Mouse (Mus musculus) liver, embryonic 15.5 days (tissue): ENCODE measurements around the gene Olfr1179. TPM values are rescaled to one million over a fixed set of nuclear protein-coding genes. Genes with fewer than 3 reads are reported as not detected.
"Not testable (repeated sequence)": the region's sequence is repeated elsewhere in the genome, so short reads cannot be mapped to it uniquely, and the experiment has no call there.

Experiments
- ATAC-seq: fragments of 200-750 bp; cut with Nextera tagmentation; 2 replicates; pipeline ENCODE4 v1.8.0; 2017; ENCODE audit warnings: moderate number of reproducible peaks, mild to moderate bottlenecking, moderate library complexity; ENCODE audit not compliant: insufficient read depth
- H3K27ac ChIP-seq: fragments of 300-500 bp; sonication (generic); replicated peaks from 2 replicates; pipeline ENCODE4 v1.5.1; 2015; ENCODE audit warnings: mild to moderate bottlenecking, inconsistent platforms
- H3K27me3 ChIP-seq: fragments of 300-500 bp; sonication (generic); 2 replicates; pipeline ENCODE4 v1.6.1; 2015; ENCODE audit warnings: mild to moderate bottlenecking, inconsistent platforms
- H3K36me3 ChIP-seq: fragments of 300-500 bp; sonication (generic); replicated peaks from 2 replicates; pipeline ENCODE4 v1.6.1; 2015; ENCODE audit warnings: moderate library complexity, mild to moderate bottlenecking, inconsistent platforms
- H3K4me1 ChIP-seq: fragments of 300-500 bp; sonication (generic); replicated peaks from 2 replicates; pipeline ENCODE4 v1.6.1; 2015; ENCODE audit warnings: inconsistent platforms
- H3K4me2 ChIP-seq: fragments of 300-500 bp; sonication (generic); 2 replicates; pipeline ENCODE4 v1.6.1; 2015; ENCODE audit warnings: moderate library complexity, mild to moderate bottlenecking, inconsistent platforms
- H3K4me3 ChIP-seq: fragments of 300-500 bp; sonication (generic); replicated peaks from 2 replicates; pipeline ENCODE4 v1.5.1; 2015; ENCODE audit warnings: mild to moderate bottlenecking, inconsistent platforms
- H3K9ac ChIP-seq: fragments of 300-500 bp; sonication (generic); 2 replicates; pipeline ENCODE4 v1.6.1; 2015; ENCODE audit warnings: moderate library complexity, mild to moderate bottlenecking, inconsistent platforms
- H3K9me3 ChIP-seq: fragments of 300-500 bp; sonication (generic); replicated peaks from 2 replicates; pipeline ENCODE4 v1.6.1; 2016; ENCODE audit warnings: inconsistent platforms
- WGBS: fragments of 180-500 bp; shearing (Covaris S2); methylation state at CpG from one replicate; pipeline ENCODE4 v1.1.7; 2015; ENCODE audit warnings: mixed read lengths; ENCODE audit not compliant: insufficient replicate concordance; 5-methylcytosine and 5-hydroxymethylcytosine counted together
- polyA plus RNA-seq: library from polyadenylated mRNA; unstranded; fragments of >200 nt; fragmentation: Nextera tagmentation; extraction: Ambion mirVana; gene quantifications from 2 replicates; pipeline ENCODE4 v1.2.1, GENCODE M21; 2015

Olfr1179 gene
- not detected in 2 replicates for polyA plus RNA-seq

DNA sequence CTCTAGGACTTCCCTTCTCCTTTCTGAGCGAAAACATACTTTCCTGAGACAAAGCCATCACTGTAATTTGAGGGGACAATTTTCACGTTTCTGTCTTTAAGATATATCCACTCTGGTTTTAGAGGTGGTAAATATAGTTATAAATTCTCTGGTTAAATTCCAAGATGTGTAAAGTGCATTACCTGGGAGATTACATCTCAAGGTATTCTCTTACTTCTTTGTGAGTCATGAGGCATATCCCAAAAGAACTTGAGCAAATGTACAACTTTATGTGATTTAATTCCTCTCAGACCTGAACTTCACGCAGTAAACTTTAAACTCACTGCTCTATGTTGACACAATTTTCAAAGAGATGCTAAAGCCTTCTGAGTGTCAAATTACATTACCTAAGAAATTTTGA, at the start of gene Olfr1179:
TSS of gene Olfr1179 (minus strand) at position 101 of the 400 bp plus-strand sequence.
- no peak within 1 kb of the TSS for H3K4me3 ChIP-seq
- H3K27me3 ChIP-seq: no peaks in the 10 kb centered on the region
- ATAC-seq: no peak
- no peaks in the 10 kb centered on the region for H3K36me3 ChIP-seq
- H3K4me1 ChIP-seq: no peaks in the 10 kb centered on the region
- 59% methylated on average over 3 of the region's 3 CpGs for WGBS
- no peak within 1 kb of the TSS for H3K27ac ChIP-seq
- no peak within 1 kb of the TSS for H3K9ac ChIP-seq
- H3K9me3 ChIP-seq: no peaks in the 10 kb centered on the region
- H3K4me2 ChIP-seq: no peak within 1 kb of the TSS

DNA sequence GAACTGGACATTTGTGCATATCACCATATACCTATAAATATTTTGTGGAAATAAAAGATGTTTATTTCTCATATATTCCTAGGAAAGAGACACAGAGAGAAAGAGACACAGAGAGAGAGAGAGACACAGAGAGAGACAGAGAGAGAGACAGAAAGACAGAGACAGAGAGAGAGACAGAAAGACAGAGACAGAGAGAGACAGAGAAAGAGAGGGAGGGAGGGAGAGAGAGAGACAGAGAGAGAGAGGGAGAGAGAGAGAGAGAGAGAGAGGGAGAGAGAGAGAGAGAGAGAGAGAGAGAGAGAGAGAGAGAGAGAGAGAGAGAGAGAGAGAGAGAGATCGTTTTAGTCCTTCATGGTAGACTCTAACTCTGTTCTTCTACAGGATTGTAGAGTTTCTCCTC, 48.3 kb upstream of the Olfr1179 start, which contains the start of gene Olfr1183:
TSS of gene Olfr1183 (plus strand) at position 301 of the 400 bp plus-strand sequence.
- H3K4me1 ChIP-seq, H3K27me3 ChIP-seq, H3K36me3 ChIP-seq, H3K9ac ChIP-seq, H3K4me3 ChIP-seq, ATAC-seq, H3K4me2 ChIP-seq, H3K27ac ChIP-seq, H3K9me3 ChIP-seq: not testable (repeated sequence)
- 75% methylated on average over 1 of the region's 1 CpGs for WGBS

DNA sequence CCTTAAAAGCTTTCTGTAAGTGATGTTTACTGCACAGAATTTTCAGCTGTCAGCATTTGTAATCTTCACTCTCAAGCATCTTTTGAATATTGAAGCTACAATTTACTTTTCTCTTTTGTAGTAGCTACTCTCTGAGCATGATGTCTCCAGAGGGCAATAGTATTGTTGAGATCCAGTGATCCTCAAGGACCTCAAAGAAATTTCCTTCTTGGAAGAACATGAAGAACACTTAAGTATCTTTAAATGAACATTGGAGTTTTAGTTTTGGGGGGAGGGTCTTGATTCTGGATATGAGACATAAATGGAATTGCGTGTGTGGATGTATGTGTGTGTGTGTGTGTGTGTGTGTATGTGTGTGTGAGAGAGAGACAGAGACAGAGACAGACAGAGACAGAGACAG, 42.8 kb upstream of the Olfr1179 start, which contains the start of gene Gm13757:
TSS of gene Gm13757 (minus strand) at position 101 of the 400 bp plus-strand sequence.
- no peaks in the 10 kb centered on the region for H3K4me1 ChIP-seq
- ATAC-seq: no peak
- 65% methylated on average over 1 of the region's 1 CpGs for WGBS
- no peak within 1 kb of the TSS for H3K9ac ChIP-seq
- no peaks in the 10 kb centered on the region for H3K27me3 ChIP-seq
- H3K36me3 ChIP-seq: no peaks in the 10 kb centered on the region
- H3K4me2 ChIP-seq: no peak within 1 kb of the TSS
- H3K4me3 ChIP-seq: no peak within 1 kb of the TSS
- H3K27ac ChIP-seq: no peak within 1 kb of the TSS
- no peaks in the 10 kb centered on the region for H3K9me3 ChIP-seq

DNA sequence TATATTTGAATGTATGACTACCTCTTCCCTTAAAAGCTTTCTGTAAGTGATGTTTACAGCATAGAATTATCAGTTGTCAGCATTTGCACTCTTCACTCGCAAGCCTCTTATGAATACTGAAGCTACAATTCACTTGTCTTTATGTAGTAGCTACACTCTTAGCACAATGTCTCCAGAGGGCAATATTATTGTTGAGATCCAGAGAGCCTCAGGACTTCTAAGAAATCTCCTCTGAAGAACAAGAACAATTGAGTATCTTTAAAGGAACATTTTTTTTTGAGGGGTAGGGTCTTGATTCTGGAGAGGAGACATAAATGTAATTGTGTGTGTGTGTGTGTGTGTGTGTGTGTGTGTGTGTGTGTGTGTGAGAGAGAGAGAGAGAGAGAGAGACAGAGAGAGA, 19.8 kb upstream of the Olfr1179 start, which contains the start of gene Olfr1181:
TSS of gene Olfr1181 (minus strand) at position 101 of the 400 bp plus-strand sequence.
- Histone ChIP-seq H3K4me1 (no peaks in the 10 kb centered on the region), H3K9ac (no peak within 1 kb of the TSS), H3K36me3 (no peaks in the 10 kb centered on the region), H3K4me2 (no peak within 1 kb of the TSS), H3K27ac (no peak within 1 kb of the TSS), H3K27me3 (no peaks in the 10 kb centered on the region), H3K9me3 (0 out of 2 replicates have a peak, but pooled peaks cover 2% of the 10 kb centered on the region), H3K4me3 (no peak within 1 kb of the TSS)
- ATAC-seq: no peak
- WGBS: 62% methylated on average over 1 of the region's 1 CpGs

DNA sequence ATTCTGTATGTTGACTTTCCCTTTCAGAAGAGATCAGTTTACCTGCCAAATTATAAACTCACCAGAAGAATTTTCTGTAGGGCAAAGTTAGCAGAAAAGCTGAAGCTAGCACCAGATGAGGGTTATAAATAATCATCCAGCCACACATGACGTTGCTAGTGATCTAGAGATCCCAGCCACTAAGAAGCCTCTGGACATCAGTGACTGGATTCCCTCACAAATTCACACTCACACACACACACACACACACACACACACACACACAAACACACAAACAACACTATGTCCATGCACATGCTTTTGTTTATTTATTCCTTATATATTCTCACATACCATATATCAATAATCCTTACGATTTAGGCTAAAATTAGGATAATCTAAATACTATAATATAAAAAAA, 12.8 kb upstream of the Olfr1179 start, which contains the start of gene Olfr1180:
TSS of gene Olfr1180 (minus strand) at position 101 of the 400 bp plus-strand sequence.
- no peaks in the 10 kb centered on the region for H3K4me1 ChIP-seq
- no peak within 1 kb of the TSS for H3K9ac ChIP-seq
- no peak within 1 kb of the TSS for H3K4me2 ChIP-seq
- H3K27me3 ChIP-seq: no peaks in the 10 kb centered on the region
- no peaks in the 10 kb centered on the region for H3K9me3 ChIP-seq
- WGBS: 50% methylated on average over 2 of the region's 2 CpGs
- no peak within 1 kb of the TSS for H3K4me3 ChIP-seq
- ATAC-seq: no peak
- no peak within 1 kb of the TSS for H3K27ac ChIP-seq
- H3K36me3 ChIP-seq: no peaks in the 10 kb centered on the region

DNA sequence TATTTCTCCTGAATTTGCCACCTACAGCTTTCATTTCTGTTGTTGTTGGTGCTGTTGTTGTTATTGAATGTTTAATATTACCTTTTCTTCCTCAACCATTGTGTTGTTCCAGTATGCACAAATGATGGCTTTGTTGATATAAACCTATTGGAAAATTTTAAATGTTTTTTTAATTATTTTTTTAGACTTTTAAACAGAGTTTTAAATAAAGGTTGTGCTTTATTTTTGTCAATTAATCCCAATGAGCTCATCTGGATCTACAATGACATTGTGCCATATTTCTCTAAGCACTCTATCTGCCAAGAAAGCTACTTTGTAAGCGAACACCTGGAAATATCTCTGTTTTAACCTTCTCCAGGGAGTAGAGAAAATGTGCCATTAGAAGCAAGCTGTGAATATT, 19.5 kb downstream of the Olfr1179 start, which contains the start of gene Olfr1178:
TSS of gene Olfr1178 (plus strand) at position 301 of the 400 bp plus-strand sequence.
- Histone ChIP-seq H3K9ac (no peak within 1 kb of the TSS), H3K4me3 (no peak within 1 kb of the TSS), H3K27me3 (no peaks in the 10 kb centered on the region), H3K4me1 (no peaks in the 10 kb centered on the region), H3K9me3 (no peaks in the 10 kb centered on the region), H3K36me3 (no peaks in the 10 kb centered on the region), H3K27ac (no peak within 1 kb of the TSS), H3K4me2 (no peak within 1 kb of the TSS)
- WGBS: 47% methylated on average over 1 of the region's 1 CpGs
- ATAC-seq: no peak

DNA sequence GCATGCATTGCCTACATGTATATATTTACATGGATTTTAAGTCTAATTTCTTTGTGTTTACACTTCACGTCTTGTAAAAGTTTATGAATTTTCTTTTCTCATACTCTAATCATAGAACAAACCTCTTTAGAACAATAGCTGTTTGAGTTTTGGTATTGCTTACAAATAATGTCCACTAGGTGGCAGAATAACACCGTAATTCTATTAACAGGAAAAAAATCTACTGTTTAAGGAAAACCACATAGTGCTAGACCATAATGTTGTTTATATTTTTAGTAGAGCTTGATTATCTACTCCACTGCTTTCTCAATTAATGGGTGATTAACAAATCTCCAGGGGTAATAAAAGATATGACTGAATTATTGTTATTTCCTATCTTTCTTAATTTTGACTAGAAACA, 49.9 kb downstream of the Olfr1179 start:
- ATAC-seq: no peak
- Histone ChIP-seq H3K36me3 (no peaks in the 10 kb centered on the region), H3K4me1 (no peaks in the 10 kb centered on the region), H3K4me2 (no peak overlapping the region), H3K4me3 (no peak overlapping the region), H3K27me3 (no peaks in the 10 kb centered on the region), H3K9me3 (no peaks in the 10 kb centered on the region), H3K27ac (no peak overlapping the region), H3K9ac (no peak overlapping the region)
- 1% methylated on average over 2 of the region's 2 CpGs for WGBS

Other genes with a start within 250 kb of the Olfr1179 start
- gene Olfr1168, start 224.6 kb downstream of the Olfr1179 start, polyA plus RNA-seq: not detected in 2 replicates
- not detected in 2 replicates for gene Olfr1170, start 178.1 kb downstream of the Olfr1179 start, polyA plus RNA-seq
- not detected in 2 replicates for gene Olfr1173, start 126.6 kb downstream of the Olfr1179 start, polyA plus RNA-seq
- not detected in 2 replicates for gene Olfr1174-ps, start 91.3 kb downstream of the Olfr1179 start, polyA plus RNA-seq
- not detected in 2 replicates for gene Olfr1175-ps, start 79.2 kb downstream of the Olfr1179 start, polyA plus RNA-seq
- not detected in 2 replicates for gene Olfr1176, start 69.7 kb downstream of the Olfr1179 start, polyA plus RNA-seq
- not detected in 2 replicates for gene Olfr1177-ps, start 60.0 kb downstream of the Olfr1179 start, polyA plus RNA-seq
- gene Olfr1178, start 19.4 kb downstream of the Olfr1179 start, polyA plus RNA-seq: not detected in 2 replicates
- not detected in 2 replicates for gene Olfr1180, start 12.7 kb upstream of the Olfr1179 start, polyA plus RNA-seq
- not detected in 2 replicates for gene Olfr1181, start 19.7 kb upstream of the Olfr1179 start, polyA plus RNA-seq
- gene Gm13757, start 42.7 kb upstream of the Olfr1179 start, polyA plus RNA-seq: not detected in 2 replicates
- not detected in 2 replicates for gene Olfr1183, start 48.4 kb upstream of the Olfr1179 start, polyA plus RNA-seq
- not detected in 2 replicates for gene Olfr1184, start 77.1 kb upstream of the Olfr1179 start, polyA plus RNA-seq
- not detected in 2 replicates for gene Olfr1185-ps1, start 86.9 kb upstream of the Olfr1179 start, polyA plus RNA-seq
- gene Olfr1186, start 112.1 kb upstream of the Olfr1179 start, polyA plus RNA-seq: not detected in 2 replicates
- gene Olfr1188, start 150.5 kb upstream of the Olfr1179 start, polyA plus RNA-seq: not detected in 2 replicates
- not detected in 2 replicates for gene Olfr1189, start 180.0 kb upstream of the Olfr1179 start, polyA plus RNA-seq
- not detected in 2 replicates for gene Olfr1191-ps1, start 234.1 kb upstream of the Olfr1179 start, polyA plus RNA-seq
- not detected in 2 replicates for gene Olfr1192-ps1, start 242.1 kb upstream of the Olfr1179 start, polyA plus RNA-seq